Mouse (Mus musculus): ENCODE data around the gene Olfr520.
"Not testable (repeated sequence)": the region's sequence is repeated elsewhere in the genome, so short reads cannot be mapped to it uniquely, and the experiment has no call there.

Gene Olfr520

DNA sequence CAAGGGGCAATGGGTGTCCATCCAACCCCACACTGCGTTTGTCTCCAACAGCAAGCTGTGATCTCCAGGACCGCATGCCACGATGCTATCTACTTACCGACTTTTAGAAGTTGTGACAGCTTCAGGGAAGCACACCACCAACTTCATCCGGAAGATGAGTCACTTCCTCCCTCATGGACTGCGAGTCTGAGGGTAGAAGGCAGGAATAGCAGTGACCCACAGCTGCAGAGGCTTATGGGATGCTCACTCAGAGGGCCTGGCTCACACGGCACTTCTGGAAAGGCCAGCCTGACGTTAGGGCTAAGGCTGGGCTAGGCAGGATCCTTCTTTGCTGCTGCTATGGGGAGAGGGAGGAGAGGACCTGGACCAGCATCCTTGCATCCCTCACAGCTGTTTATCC is 18.9 kb upstream of the Olfr520 start, which contains the start of gene Slco2b1:
TSS of gene Slco2b1 (minus strand) at position 175 of the 400 bp plus-strand sequence.
- DNase-seq (ENCODE audit: extremely low spot score, low spot score) = no peak

DNA sequence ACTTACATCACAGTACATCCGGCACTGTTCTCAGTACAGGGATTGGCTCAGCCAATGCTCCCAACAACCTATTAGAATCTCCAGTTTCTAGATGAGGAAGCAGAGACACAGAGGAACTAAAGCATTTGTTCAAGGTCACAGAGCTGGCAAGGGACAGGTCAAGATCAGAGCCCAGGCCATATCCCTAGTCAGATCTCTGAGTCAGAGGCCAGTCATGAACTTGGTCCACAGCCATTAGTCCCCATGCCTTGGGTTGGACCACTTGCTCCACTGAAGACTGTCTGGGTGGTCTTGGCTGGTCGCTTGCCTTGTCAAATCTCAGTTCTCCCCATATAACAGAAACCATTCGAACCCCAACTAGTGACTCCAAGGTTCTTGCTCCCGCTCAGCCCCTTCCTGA is 17.6 kb upstream of the Olfr520 start:
- no peak for DNase-seq (ENCODE audit: extremely low spot score, low spot score)

DNA sequence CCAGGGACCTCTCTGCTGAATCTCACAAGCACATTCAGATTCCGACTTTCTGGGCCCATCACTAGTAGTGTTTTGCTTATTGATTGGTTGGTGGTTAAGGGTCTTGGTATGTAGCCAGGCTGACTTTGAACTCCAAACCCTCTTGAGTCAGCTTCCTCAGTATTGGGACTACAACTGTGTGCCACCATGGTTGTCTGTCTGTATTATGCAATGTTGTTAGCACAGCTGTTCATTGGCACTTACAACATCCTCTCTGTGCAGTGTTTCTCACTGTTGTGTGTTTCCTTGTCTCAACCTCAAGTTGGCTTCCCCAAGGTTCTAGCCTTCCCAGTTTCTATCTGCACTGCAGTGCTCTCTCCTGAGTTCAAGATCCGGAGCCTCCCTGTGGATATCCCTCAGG is 13.5 kb upstream of the Olfr520 start:
- no peak for DNase-seq (ENCODE audit: extremely low spot score, low spot score)

DNA sequence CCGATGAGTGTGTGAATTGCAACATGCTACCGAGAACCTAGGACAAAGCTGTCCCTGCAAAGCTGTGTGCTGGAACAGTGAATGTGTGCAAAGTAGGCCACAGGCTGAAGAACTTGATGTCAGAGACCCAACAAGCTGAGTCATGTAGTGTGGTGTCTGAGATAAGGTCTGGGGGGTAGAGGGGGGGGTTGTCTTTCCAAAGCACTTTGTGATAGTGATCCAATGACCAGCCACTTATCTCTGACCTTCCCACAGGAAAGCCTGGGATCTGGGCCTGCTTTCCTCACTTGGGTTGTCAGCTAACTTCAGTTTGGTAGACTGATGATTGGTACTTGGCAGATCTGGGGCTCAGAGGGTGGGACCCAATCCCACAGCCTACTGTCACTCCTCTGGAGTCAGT is 4.5 kb downstream of the Olfr520 start:
- DNase-seq (ENCODE audit: extremely low spot score, low spot score) = no peak

DNA sequence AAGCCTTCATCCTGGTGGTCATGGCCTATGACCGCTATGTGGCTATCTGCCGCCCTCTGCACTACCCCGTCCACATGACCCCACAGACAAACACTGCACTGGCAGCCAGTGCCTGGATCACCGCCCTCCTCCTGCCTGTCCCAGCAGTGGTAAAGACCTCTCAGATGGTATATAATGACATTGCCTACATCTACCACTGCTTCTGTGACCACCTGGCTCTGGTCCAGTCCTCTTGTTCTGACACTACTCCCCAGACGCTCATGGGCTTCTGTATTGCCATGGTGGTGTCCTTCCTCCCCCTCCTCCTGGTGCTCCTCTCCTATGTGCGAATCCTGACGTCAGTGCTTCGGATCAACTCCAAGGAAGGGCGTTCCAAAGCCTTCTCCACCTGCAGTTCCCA is 5.4 kb downstream of the Olfr520 start:
- not testable (repeated sequence) for DNase-seq (ENCODE audit: extremely low spot score, low spot score)

DNA sequence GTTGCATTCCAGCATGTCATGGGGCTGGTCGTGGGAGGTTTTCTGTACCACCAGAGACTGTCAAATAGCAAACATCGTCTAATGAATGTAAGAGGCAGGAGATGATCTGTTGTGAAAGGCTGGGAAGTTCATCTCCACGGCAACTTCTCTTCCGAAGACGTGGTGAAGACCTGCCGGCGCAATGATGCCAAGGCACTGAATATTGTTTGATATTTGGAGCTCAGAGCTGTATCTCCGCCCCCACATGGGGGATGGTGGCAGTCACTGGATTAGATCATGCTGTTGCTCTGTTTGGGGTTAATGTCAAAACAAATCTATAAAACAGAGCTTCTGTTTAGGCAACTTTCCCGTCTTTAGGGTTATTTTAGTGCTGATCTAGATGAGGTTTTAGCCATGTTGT is 9.2 kb downstream of the Olfr520 start:
- DNase-seq (ENCODE audit: extremely low spot score, low spot score) = no peak

DNA sequence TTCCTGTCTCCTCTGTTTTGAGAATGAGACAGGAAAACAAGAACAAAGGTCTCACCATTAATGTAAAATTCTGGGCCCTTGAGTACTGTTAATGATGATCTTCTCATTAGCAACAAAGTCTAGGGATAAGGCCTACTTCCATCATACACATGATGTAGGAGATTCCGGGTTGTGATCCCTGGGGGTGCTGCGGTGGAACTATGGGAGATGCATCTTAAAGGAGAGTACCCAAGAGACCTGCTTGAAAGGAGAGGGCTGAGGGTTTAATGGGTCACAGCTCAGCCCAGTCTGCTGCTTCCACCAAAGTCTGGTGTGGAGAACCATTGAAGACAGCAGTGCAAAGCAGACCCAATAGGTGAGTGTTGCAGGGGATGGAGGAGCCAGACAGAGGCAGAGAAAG is 33.1 kb downstream of the Olfr520 start, which contains the start of gene Olfr521:
TSS of gene Olfr521 (plus strand) at position 301 of the 400 bp plus-strand sequence.
- no peak for DNase-seq (ENCODE audit: extremely low spot score, low spot score)

DNA sequence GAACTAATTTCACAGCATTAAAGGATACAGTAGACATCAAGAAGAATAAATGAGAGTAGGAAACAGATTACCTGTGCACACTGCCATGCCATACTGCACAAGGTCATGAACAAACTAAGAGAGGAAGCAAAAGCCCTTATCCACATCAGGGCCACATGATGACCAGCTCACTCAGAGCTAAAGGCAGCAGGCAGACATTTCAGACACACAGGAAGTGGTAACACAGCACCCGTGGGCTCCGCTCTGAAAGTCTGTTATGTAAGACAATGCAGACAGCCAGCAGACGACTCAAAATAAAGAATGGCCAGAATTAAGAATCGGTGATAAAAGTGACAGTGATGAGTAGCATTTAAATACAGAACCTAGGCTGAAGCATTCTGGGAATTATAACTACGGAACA is 51.3 kb downstream of the Olfr520 start:
- no peak for DNase-seq (ENCODE audit: extremely low spot score, low spot score)

DNA sequence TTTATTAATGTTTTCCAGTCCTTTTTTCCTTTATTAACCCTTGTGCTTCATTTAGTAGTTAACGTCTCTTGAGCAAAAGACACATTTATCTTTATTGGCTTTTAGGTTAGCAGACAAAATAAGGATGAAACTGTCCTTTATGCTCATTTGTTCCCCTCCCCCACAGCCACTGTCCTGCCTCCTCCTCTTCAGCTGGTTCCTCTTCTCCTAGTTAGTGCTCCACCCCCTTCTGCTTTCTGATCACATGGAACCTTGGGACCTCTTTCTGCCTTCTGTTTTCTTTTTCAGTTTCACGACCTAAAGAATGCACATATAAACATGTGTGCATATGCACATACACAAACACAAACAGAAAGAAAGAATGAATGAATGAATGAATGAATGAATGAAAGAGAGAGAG is 51.8 kb downstream of the Olfr520 start:
- DNase-seq (ENCODE audit: extremely low spot score, low spot score) = no peak

DNA sequence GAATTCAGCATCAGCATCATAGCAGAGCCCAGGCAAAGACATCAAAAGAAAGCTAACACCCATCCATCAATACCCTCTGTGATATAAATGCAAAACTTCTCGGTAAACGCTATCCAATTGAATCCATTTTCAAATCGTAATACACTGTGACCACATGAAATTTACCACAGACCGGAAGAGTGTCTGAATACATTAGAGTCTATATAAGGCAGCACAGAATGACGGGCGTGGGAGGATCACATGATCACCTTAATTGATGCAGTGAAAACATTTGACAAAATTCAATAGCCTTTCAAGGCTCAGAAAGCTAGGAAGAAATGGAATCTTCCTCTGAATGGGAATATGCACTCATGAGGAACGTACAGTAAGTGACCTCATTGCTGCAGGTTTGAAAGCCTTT is 53.3 kb downstream of the Olfr520 start:
- DNase-seq (ENCODE audit: extremely low spot score, low spot score) = no peak

DNA sequence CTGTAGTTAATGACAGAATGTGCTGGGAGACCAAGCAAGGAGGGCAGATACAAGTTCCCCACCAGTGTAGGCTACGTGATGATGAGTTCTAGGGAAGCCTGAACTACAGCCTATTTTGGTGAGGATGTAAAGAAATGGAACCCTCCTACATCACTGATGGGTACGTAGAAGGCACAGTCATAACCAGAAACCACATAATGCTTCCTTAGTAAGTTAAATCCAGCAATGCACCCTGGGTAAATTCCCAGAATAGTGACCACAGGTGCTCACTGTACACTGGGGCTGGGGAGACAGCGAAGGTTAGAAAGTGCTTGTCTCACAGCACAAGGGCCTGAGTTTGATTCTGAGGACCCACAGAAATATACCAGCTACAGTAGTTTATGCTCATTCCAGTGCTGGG is 55.5 kb downstream of the Olfr520 start:
- DNase-seq (ENCODE audit: extremely low spot score, low spot score) = no peak
